Mouse (Mus musculus): ENCODE measurements around the gene Tfcp2. TPM values are rescaled to one million over a fixed set of nuclear protein-coding genes. Genes with fewer than 3 reads are reported as not detected.

The Tfcp2 gene
- polyA plus RNA-seq (2016; fragmentation: Nextera tagmentation; extraction: Ambion mirVana) = 34.6 and 36.9 TPM in 2 replicates

DNA sequence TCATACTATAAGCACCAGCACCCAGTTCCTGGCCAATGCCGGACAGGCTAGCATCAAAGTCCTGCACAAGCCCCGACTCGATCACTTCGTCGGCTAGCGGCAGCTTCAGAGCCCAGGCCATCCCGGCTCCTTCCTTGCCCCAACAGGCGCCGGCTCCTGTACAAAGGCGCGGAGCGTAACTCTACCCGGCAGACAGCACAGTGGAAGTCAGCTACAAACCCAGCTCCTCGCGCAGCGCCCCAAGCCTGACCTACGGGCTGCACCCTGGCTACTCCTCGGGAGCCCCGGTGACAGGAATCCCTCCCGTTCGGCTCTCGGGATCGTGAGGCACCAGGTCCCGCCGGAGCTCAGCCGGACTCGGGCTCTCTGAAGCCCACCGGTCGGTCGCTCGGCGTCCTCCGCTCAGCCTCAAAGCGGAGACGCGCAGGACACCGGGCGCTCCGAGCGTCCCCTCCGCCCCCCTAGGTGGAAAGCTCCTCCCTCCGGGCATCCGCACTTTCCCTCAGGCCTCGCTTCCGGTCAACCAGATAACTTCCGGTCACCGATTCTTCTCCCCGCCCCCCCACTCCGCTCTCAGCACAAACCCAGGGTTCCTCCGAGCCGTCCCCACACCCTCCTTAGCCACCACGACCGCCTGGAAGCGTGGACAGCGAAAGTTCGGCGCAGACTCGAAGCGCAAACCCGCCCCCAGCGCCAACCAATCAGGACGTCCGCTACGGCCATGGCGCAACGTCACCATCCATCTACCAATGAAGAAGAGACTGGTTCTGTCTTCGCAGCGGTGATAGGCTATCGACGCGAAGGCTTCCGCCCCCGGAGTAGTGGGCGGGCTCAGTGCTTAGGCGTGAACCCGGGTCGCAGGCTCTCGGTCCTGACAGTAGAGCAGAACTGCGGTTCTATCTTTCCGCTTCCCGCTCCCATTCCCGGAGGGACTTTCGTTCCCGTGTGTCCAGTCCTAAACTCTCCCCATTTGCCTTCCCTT lies at the start of gene Tfcp2:
TSS of gene Tfcp2 (minus strand) at position 683 of the 982 bp plus-strand sequence.
- Histone ChIP-seq H3K36me3 (peaks cover 37% of the 10 kb centered on the region), H3K27me3 (ENCODE audit: insufficient read depth, poor library complexity, severe bottlenecking) (no peaks in the 10 kb centered on the region), H3K4me1 (replicated peaks) (peaks cover 17% of the 10 kb centered on the region), H3K4me3 (peak within 1 kb of the TSS; percentile 77), H3K9me3 (peaks cover 3% of the 10 kb centered on the region; the same call in 1 of the 2 replicates), H3K27ac (peak within 1 kb of the TSS; percentile 95)
- peak; percentile 99 for DNase-seq (ENCODE audit: low spot score)
- WGBS = under 1% methylated on average over 84 of the region's 84 CpGs

DNA sequence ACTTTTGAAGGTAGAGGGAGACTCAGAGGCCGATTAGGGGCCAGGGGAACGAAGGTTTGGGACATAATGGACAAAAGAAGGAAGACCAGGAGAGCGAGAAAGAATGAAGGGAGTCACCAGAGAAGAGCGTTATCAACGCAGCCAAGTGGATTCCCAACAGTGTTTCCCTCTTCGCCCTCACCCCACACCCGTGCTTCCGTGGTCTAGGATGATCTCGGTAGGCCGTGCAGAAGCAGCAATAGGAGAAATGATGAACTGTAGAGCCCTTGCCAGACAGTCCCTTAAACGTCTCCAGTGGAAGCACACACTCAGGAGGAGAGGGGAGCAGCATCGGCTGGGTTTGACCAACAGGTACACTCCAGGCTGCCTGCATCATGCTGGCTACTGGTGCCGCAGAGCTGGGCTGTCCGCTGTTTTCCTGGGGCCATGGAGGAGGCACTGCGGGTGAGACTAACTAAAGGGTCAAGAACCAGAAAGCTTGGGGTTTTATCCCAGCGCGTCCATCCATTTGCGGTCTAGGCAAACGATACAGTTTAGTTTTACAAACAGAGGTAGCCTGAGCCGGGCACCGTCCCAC lies 49.0 kb upstream of the Tfcp2 start:
- no peaks in the 10 kb centered on the region for H3K9me3 ChIP-seq
- H3K36me3 ChIP-seq = no peaks in the 10 kb centered on the region
- WGBS = 8% methylated on average over 21 of the region's 21 CpGs
- peak; percentile 21 for DNase-seq (ENCODE audit: low spot score)
- H3K4me1 ChIP-seq (replicated peaks) = peaks cover 51% of the 10 kb centered on the region
- H3K27me3 ChIP-seq (ENCODE audit: insufficient read depth, poor library complexity, severe bottlenecking) = peaks cover 84% of the 10 kb centered on the region
- H3K27ac ChIP-seq = no peak overlapping the region
- peak overlapping the region; percentile 82 for H3K4me3 ChIP-seq

DNA sequence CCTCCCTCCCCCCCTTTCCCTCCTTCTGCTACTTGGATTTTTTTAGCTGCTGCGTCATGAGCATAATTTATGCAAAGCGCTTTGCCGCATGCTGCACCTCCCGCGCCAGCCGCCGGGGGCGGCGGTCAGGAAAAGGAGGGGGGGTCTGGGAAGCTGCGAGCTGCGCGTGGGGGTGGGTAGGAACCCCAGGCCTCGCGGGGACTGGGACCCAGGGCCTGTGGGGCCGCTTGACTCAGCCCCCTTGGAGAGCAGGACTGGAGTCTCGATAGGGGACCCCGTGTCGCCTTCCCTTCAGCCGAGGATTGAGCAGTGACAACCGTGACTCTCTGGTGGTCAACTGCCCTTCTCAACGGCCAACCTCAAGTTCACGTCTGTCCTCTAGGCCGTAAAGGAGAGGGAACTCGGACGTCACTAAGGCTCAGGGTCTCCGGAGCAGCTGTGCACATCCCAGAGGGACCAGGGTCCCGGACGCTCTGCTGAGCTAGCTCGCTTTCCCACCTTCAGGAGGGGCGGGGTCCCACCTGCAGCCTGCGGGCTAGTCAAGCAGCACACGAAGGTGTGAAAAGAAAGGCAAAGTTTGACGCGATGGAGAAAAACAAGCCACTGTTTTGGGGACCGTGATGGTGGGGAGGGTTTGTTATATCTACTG lies 48.4 kb upstream of the Tfcp2 start:
- peak overlapping the region; percentile 82 for H3K4me3 ChIP-seq
- no peaks in the 10 kb centered on the region for H3K36me3 ChIP-seq
- peak; percentile 83 for DNase-seq (ENCODE audit: low spot score)
- H3K27ac ChIP-seq = peak overlapping the region; percentile 96
- H3K9me3 ChIP-seq = no peaks in the 10 kb centered on the region
- peaks cover 78% of the 10 kb centered on the region for H3K27me3 ChIP-seq (ENCODE audit: insufficient read depth, poor library complexity, severe bottlenecking)
- under 1% methylated on average over 35 of the region's 35 CpGs for WGBS
- peaks cover 46% of the 10 kb centered on the region for H3K4me1 ChIP-seq (replicated peaks)

DNA sequence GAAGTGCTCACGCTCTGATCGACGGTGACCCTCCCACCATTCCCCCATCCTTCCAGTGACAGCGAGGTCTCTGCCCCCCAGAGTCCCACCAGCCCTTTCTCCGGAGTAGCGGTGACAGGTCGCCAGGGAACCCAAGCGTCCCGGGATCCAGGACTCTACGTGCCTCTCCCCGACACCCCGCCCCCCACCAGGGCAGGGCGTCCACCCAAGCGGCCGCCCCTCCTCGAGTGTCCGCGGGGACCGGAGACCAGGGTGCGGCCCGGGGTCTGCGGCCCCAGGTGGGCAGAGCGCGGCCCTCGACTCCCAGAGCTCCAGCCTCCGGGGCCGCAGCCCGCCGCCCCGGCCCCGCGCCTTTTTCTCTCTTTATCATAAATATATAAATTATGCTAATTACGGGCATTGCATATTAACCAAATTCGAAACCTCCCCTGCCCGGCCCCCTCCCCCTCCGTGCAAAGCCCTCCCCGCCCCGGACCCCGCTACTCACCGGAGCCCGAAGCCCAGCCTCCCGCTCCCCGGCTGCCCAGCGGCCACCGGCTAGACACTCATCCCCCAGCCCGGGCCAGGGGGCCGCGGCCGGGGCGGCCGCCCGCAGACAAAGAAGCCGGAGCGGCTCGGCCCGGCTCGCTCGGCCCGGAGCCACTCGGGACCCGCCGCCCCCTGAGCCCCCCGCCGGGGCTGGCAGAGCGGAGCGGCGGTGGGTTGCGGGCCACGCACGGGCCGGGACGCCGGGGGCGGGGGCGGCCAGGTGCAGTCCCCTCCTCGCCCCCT lies 47.7 kb upstream of the Tfcp2 start, which contains the start of gene Pou6f1:
TSS of gene Pou6f1 (minus strand) at position 709 of the 771 bp plus-strand sequence.
- peaks cover 40% of the 10 kb centered on the region for H3K4me1 ChIP-seq (replicated peaks)
- H3K27ac ChIP-seq = peak within 1 kb of the TSS; percentile 96
- WGBS = under 1% methylated on average over 76 of the region's 76 CpGs
- peak within 1 kb of the TSS; percentile 82 for H3K4me3 ChIP-seq
- peak; percentile 52 for DNase-seq (ENCODE audit: low spot score)
- H3K36me3 ChIP-seq = no peaks in the 10 kb centered on the region
- no peaks in the 10 kb centered on the region for H3K9me3 ChIP-seq
- peaks cover 72% of the 10 kb centered on the region for H3K27me3 ChIP-seq (ENCODE audit: insufficient read depth, poor library complexity, severe bottlenecking)

DNA sequence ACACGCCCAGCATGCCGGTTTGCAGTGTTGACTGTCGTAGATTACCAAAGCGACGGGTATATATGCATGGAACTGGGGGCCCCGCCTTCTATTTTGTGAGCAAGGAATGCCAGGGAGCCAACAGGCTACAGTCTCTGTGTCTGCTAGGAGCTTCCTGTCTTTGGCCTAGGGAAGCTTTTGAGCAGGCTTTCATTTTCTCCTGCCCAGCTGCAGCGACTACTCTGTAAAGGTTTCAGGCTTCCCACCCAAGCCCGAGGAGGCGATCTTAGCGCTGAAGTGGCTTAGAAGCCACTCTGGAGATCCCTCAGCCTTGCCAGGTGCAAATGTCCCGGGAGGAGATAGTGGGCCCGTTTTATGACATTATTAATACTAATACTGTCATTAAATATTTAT lies 47.1 kb upstream of the Tfcp2 start:
- Histone ChIP-seq H3K27me3 (ENCODE audit: insufficient read depth, poor library complexity, severe bottlenecking) (peaks cover 68% of the 10 kb centered on the region), H3K4me3 (peak overlapping the region; percentile 82), H3K27ac (peak overlapping the region; percentile 96), H3K9me3 (no peaks in the 10 kb centered on the region), H3K4me1 (replicated peaks) (peaks cover 36% of the 10 kb centered on the region), H3K36me3 (no peaks in the 10 kb centered on the region)
- DNase-seq (ENCODE audit: low spot score) = peak; percentile 55
- WGBS = 2% methylated on average over 12 of the region's 12 CpGs

DNA sequence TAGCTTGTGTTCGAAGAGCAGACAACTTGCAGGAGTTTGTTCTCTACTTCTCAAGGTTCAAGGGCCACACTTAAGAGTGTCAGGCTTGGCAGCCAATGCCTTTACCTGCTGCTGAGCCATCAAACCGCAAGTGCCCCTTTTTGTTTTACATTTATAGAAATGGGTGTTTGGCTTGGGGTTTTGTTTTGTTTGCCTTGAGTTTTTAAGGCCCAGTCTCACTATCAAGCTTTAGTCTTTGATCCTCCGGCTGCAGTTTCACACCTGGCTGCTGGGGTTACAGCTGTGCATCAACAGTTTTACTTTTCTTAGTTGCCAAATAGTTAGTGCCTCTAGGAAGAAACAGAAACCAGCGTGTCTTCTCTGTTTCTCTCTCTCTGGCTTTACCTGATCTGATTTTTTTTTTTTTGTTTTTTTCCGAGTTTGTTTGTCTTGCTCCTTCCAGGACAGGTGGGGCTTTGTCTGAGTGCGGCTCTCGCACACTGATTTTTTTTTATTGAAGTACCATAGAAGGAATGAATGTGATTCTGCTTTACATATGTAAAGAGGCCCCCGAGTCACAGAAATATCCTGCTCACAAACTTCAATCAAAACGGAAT lies 46.6 kb upstream of the Tfcp2 start:
- Histone ChIP-seq H3K9me3 (no peaks in the 10 kb centered on the region), H3K27me3 (ENCODE audit: insufficient read depth, poor library complexity, severe bottlenecking) (peaks cover 63% of the 10 kb centered on the region), H3K36me3 (no peaks in the 10 kb centered on the region), H3K4me1 (replicated peaks) (peaks cover 36% of the 10 kb centered on the region), H3K4me3 (peak overlapping the region; percentile 82), H3K27ac (no peak overlapping the region)
- WGBS = 28% methylated on average over 9 of the region's 9 CpGs
- no peak for DNase-seq (ENCODE audit: low spot score)

DNA sequence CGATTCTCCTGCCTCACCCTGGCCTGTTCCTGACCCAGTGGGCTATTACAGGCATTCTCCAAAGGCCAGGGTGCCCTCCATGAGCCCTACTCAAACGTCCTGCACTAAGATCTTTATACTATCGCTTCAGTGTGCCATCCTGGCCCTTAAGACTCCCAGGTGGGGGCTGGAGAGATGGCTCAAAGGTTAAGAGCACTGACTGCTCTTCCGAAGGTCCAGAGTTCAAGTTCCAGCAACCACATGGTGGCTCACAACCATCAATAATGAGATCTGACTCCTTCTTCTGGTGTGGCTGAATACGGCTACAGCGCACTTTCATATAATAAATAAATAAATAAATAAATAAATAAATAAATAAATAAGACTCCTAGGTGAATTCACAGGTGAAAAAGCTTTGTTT lies 41.0 kb upstream of the Tfcp2 start:
- Histone ChIP-seq H3K27me3 (ENCODE audit: insufficient read depth, poor library complexity, severe bottlenecking) (peaks cover 9% of the 10 kb centered on the region; the same call in 1 of the 2 replicates), H3K4me1 (replicated peaks) (peaks cover 9% of the 10 kb centered on the region; the same call in 1 of the 2 replicates)
- no peak for DNase-seq (ENCODE audit: low spot score)

DNA sequence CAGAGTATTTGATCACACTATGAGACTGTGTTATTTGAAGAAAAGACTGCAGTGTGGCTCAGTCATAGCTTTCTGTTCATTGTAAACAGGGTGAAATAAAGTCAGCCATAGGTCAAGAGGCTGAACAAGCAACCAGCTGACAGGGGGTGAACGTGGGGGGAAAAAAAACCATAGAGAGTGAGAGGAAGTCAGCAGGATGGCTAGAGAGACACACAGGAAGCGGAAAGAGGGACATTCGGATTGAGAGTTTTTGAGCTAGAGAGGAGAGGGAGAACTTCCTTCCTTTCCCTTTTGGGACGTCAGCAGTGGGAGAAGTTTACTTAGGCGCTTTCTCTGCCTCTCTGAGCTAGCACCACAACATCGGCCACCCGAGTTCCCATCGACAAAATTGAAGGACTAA lies 38.6 kb upstream of the Tfcp2 start:
- H3K4me1 ChIP-seq (replicated peaks) = peaks cover 20% of the 10 kb centered on the region; the same call in 1 of the 2 replicates
- peaks cover 18% of the 10 kb centered on the region for H3K36me3 ChIP-seq
- 75% methylated on average over 8 of the region's 8 CpGs for WGBS
- no peak overlapping the region for H3K27ac ChIP-seq
- no peaks in the 10 kb centered on the region for H3K9me3 ChIP-seq
- no peaks in the 10 kb centered on the region; the same call in 1 of the 2 replicates for H3K27me3 ChIP-seq (ENCODE audit: insufficient read depth, poor library complexity, severe bottlenecking)
- DNase-seq (ENCODE audit: low spot score) = no peak
- no peak overlapping the region for H3K4me3 ChIP-seq

More for the DNA sequence above, 41.0 kb upstream of the Tfcp2 start:
- WGBS = 83% methylated on average over 6 of the region's 6 CpGs
- H3K9me3 ChIP-seq = no peaks in the 10 kb centered on the region
- H3K27ac ChIP-seq = no peak overlapping the region
- no peaks in the 10 kb centered on the region; the same call in 1 of the 2 replicates for H3K36me3 ChIP-seq
- H3K4me3 ChIP-seq = no peak overlapping the region

DNA sequence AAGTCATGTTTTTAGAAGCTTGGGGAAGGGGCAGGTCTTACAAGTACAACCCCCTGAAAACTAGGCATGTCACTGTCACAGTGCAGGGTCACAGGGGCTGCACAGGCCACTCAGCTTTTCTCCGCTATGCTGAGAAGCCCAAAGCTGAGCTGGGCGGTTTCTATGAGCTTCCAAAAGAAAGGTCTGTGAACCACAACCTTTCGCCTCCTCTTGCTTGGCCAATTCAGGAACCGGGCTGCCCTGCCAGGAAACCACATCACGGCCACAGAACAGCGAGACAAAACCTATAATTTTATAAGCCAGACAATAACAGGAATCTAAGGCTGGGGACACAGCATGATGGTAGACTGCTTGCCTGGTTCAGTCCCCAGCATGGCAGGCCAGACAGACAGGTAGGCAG lies 36.5 kb upstream of the Tfcp2 start:
- Histone ChIP-seq H3K4me3 (no peak overlapping the region), H3K4me1 (replicated peaks) (peaks cover 20% of the 10 kb centered on the region; the same call in 1 of the 2 replicates), H3K27me3 (ENCODE audit: insufficient read depth, poor library complexity, severe bottlenecking) (peaks cover 9% of the 10 kb centered on the region), H3K9me3 (no peaks in the 10 kb centered on the region), H3K36me3 (peaks cover 26% of the 10 kb centered on the region), H3K27ac (no peak overlapping the region)
- 79% methylated on average over 6 of the region's 6 CpGs for WGBS
- DNase-seq (ENCODE audit: low spot score) = no peak

DNA sequence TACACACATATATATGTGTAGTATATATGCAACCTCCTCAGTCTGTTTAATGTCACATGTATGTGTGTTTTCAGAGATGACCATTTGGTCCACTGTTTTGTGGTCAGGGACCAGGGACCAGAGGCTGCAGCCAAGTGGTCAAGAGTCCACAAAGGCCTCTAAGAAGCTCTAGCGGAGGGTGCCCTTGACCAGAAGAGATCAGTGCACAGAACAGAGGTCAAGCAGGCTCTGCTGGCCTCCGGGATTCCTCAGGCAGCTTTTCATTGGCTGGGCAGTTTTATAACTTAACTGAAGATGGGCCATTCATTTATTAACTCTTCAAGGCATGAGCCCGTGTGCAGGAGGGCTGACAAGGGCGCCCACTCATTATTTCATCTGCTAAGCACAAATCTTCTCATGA lies 35.4 kb upstream of the Tfcp2 start:
- no peak overlapping the region for H3K27ac ChIP-seq
- H3K4me3 ChIP-seq = no peak overlapping the region
- peaks cover 20% of the 10 kb centered on the region; the same call in 1 of the 2 replicates for H3K4me1 ChIP-seq (replicated peaks)
- DNase-seq (ENCODE audit: low spot score) = no peak
- peaks cover 26% of the 10 kb centered on the region for H3K36me3 ChIP-seq
- peaks cover 15% of the 10 kb centered on the region for H3K27me3 ChIP-seq (ENCODE audit: insufficient read depth, poor library complexity, severe bottlenecking)
- H3K9me3 ChIP-seq = no peaks in the 10 kb centered on the region
- 81% methylated on average over 4 of the region's 4 CpGs for WGBS

DNA sequence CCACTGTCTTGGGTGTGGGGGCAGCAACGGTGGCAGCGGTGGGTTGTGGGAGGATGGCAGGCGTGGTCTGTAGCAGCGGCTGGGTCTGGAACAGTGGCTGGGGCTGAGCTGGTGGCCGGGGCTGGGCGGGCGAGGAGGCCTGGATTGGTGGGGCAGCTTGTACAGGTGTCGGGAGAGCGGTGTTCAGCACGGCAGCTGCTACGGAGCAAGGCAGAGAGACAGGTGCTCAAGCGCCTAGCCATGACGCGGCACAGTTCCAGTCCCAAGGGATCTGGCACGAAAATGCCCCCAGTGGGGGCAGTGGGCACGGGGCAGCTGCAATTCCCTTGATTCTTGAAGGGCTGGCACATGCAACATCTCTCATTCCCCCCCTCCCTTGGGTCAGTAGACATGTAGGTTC lies 34.1 kb upstream of the Tfcp2 start:
- H3K27ac ChIP-seq = no peak overlapping the region
- peaks cover 20% of the 10 kb centered on the region; the same call in 1 of the 2 replicates for H3K4me1 ChIP-seq (replicated peaks)
- peaks cover 26% of the 10 kb centered on the region for H3K36me3 ChIP-seq
- no peak for DNase-seq (ENCODE audit: low spot score)
- no peak overlapping the region for H3K4me3 ChIP-seq
- H3K9me3 ChIP-seq = no peaks in the 10 kb centered on the region
- 93% methylated on average over 16 of the region's 16 CpGs for WGBS
- peaks cover 15% of the 10 kb centered on the region for H3K27me3 ChIP-seq (ENCODE audit: insufficient read depth, poor library complexity, severe bottlenecking)

All from hindbrain, embryonic 10.5 days (tissue).